In the genomic region with DNA sequence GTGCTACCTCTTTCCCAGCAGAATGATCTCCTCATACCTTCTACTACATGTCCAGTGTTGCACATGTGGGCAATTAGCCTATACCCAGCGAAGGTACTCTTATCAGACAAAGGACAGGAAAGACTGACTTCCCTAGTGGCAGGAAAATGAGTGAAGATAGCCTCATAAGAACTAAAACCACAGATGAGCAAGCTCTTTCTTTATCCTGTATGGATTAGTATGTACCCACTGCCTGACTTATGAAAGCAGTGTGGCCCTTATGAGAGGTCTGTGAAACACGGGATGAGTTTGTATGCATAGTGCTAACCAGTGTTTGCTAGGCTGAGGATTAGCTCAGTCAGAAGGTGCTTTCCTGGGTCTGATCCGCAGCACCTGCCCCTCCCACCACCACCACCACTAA, we compare ENCODE assay signal across 21 mouse cellular contexts. TPM values are rescaled to one million over a fixed set of nuclear protein-coding genes. Genes with fewer than 3 reads are reported as not detected.
DNase-seq lines count a peak whose midpoint lies in the region; ATAC-seq lines count a peak whose summit lies in the region.
"Had no signal": no experiment of that assay in that cellular context is flagged by ENCODE, and none has a peak within 500 bp of the region (broad histone marks: within the 10 kb centered on the region; RNA-seq: fewer than 3 reads in every experiment).

No protein-coding gene starts in this region.

- peak; percentile 81 for ATAC-seq in common myeloid progenitor, adult 5-6 weeks (replicated peaks; ENCODE audit: low read depth, poor library complexity, severe bottlenecking)
- ATAC-seq in megakaryocyte-erythroid progenitor cell, adult 5-6 weeks (replicated peaks; ENCODE audit: low FRiP score, low TSS enrichment, poor library complexity, severe bottlenecking), result peak; percentile 36; the same call in 1 of the 2 replicates
- ATAC-seq: activated CD4-positive, CD25-positive, alpha-beta regulatory T cell, adult 4 months; CD4-positive, CD25-positive, alpha-beta regulatory T cell, adult 4 months; forebrain, embryonic 13.5 days; forebrain, embryonic 15.5 days; forebrain, postnatal 0 days; Patski had no signal

- DNase-seq in 416B (ENCODE audit: low read depth), result peak; percentile 90
- no peak for DNase-seq in thymus, adult 18-20 months
- DNase-seq in adrenal gland, postnatal 25 days, result no peak
- DNase-seq: adrenal gland, adult 8-10 months; adrenal gland, postnatal 14 days; B cell, adult 2 months; cerebellum, adult 11 months; cerebellum, adult 18-20 months; cerebellum, adult 8-10 months; cerebellum, adult 9-11 months; cerebellum, postnatal 14 days; cerebellum, postnatal 36 days; forebrain, postnatal 0 days had no signal

RNA-seq across cellular contexts. Expression of gene Calca, which starts 13.6 kb away (rescaled TPM):
- total RNA-seq in common myeloid progenitor, adult 5-6 weeks (2017), result not detected in 2 replicates
- not detected in 2 replicates for total RNA-seq in megakaryocyte-erythroid progenitor cell, adult 5-6 weeks (2014; fragmentation: Nextera tagmentation)
- not detected in 2 replicates for total RNA-seq in megakaryocyte-erythroid progenitor cell, adult 5-6 weeks (2017)
- total RNA-seq in adrenal gland, postnatal 25 days (2021), result not detected in 2 replicates
- total RNA-seq: adrenal gland, postnatal 14 days; CH12.LX had no signal
